Mouse (Mus musculus) brown adipose tissue, adult 24 weeks (tissue): ENCODE measurements around the gene Gm10750. TPM values are rescaled to one million over a fixed set of nuclear protein-coding genes. Genes with fewer than 3 reads are reported as not detected.
"Not testable (repeated sequence)": the region's sequence is repeated elsewhere in the genome, so short reads cannot be mapped to it uniquely, and the experiment has no call there.

Source experiments
- H3K27ac ChIP-seq: fragments of 200-500 bp; replicated peaks from 2 replicates; pipeline ENCODE4 v1.5.1; 2012; ENCODE audit warnings: low read depth, mild to moderate bottlenecking, low read length
- H3K4me1 ChIP-seq: fragments of 200-500 bp; 2 replicates; pipeline ENCODE4 v1.6.1; 2012; ENCODE audit warnings: low read length, mixed read lengths; ENCODE audit not compliant: control insufficient read depth, insufficient read depth, insufficient read length
- H3K4me3 ChIP-seq: fragments of 200-500 bp; 2 replicates; pipeline ENCODE4 v1.5.1; 2012; ENCODE audit warnings: low read depth, mild to moderate bottlenecking, low read length, moderate library complexity; ENCODE audit not compliant: insufficient read depth
- polyA plus RNA-seq: library from polyadenylated mRNA; stranded (reverse); fragments of >200 nt; gene quantifications from 2 replicates; pipeline ENCODE4 v1.2.4, GENCODE M21; 2012; ENCODE audit not compliant: missing spikeins, insufficient read depth, insufficient read length

Gene Gm10750
- not detected in 2 replicates for polyA plus RNA-seq

DNA sequence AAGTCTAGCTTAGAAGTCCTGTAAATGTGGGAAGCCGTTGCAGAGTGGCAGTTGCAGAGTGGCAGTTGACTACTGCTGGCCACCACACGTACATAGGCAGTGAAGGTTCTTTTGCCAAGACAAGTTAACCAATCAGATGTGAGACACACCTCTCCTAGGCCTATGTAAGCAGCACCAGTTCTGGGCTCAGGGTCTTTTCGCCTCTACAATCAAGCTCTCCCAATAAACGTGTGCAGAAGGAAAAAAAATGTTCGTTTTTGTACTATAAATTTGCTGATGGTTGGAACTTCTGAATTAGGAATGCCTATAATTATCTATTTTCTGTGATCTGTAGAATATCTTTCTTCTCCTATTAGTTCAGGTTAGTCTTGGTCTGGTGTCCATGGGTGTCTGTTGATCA lies at the start of gene Gm10750:
TSS of gene Gm10750 (minus strand) at position 101 of the 400 bp plus-strand sequence.
- not testable (repeated sequence) for H3K27ac ChIP-seq, H3K4me3 ChIP-seq, H3K4me1 ChIP-seq

DNA sequence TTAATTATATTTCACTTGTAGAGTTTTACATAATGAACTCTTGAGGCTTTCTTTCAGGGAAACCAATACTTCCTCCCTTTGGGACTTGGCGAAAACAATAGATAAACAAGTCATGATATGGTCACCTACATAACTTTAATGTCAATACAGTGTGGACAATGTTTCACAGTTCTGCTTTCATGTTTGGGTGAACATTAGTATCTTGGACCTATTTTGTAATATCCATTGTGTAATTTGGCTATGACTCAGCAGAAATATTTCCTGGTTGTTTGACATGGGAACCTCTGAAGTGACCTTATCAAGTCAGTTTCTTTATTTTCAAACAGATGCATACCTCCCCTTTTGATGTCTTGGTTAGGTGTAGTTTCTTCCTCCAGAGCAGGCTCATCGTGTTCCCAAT lies 12.2 kb downstream of the Gm10750 start:
- Histone ChIP-seq H3K27ac (no peak overlapping the region), H3K4me3 (no peak overlapping the region), H3K4me1 (no peaks in the 10 kb centered on the region)

DNA sequence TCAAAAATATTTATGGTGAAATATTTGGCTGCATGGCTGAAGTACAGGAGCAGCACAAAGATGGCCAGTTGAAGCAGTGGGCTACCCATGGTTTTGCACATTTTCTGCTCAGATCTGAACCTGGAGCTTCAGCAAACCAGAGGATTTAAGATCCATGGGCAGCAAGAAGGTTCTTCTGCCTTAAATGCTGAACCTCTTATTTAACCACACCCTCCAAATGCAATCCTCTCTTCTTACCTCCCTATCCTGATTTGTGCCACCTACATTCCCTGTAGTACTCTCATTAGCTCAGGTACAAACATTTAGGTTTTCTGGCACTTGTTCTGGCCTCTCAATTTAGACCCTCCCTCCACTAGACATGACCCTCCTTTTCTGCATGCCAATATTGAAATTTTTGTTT lies 13.9 kb downstream of the Gm10750 start, which contains the start of gene Gm1330:
TSS of gene Gm1330 (minus strand) at position 101 of the 400 bp plus-strand sequence.
- no peaks in the 10 kb centered on the region for H3K4me1 ChIP-seq
- no peak within 1 kb of the TSS for H3K27ac ChIP-seq
- H3K4me3 ChIP-seq: no peak within 1 kb of the TSS

DNA sequence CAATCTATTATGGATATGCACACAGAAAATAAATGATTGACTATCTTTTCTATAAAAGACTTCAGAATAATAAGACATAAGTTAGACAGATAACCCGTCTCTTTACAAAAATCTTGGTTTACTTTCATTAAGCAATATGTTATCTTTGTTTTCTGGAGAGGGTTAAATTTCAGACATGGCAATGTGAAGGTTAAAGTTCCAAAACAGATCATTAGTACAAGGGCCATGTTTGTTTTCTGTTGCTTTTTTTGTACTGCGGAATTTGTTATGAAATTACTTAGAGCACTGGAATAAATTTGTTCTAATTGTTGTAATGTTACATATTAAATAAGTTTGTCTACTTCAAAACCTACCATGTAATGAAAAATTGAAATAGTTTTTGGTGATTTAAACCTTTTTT lies 21.9 kb downstream of the Gm10750 start:
- H3K4me3 ChIP-seq: no peak overlapping the region
- no peaks in the 10 kb centered on the region for H3K4me1 ChIP-seq
- no peak overlapping the region for H3K27ac ChIP-seq

Other genes starting within 250 kb of the Gm10750 start
- gene Cst11, start 245.7 kb downstream of the Gm10750 start, polyA plus RNA-seq: not detected in 2 replicates
- gene 8030411F24Rik, start 235.2 kb downstream of the Gm10750 start, polyA plus RNA-seq: not detected in 2 replicates
- not detected in 2 replicates for gene Cst12, start 227.9 kb downstream of the Gm10750 start, polyA plus RNA-seq
- gene Cst8, start 218.5 kb downstream of the Gm10750 start, polyA plus RNA-seq: not detected in 2 replicates
- not detected in 2 replicates for gene Cst13, start 197.2 kb downstream of the Gm10750 start, polyA plus RNA-seq
- gene Cst9, start 182.1 kb downstream of the Gm10750 start, polyA plus RNA-seq: not detected in 2 replicates
- 2.5 TPM in 1 of 2 replicates, not detected in the other for gene 9230104L09Rik, start 152.2 kb downstream of the Gm10750 start, polyA plus RNA-seq
- 1,454 and 1,867 TPM in 2 replicates for gene Cst3, start 141.5 kb downstream of the Gm10750 start, polyA plus RNA-seq
- not detected in 2 replicates for gene Gm1330, start 14.0 kb downstream of the Gm10750 start, polyA plus RNA-seq